Mouse (Mus musculus): ENCODE measurements at regions not wholly inside any gene's neighbourhood (a gene's known extent, or its start where the extent isn't known, plus 50 kb on each side); places are given as distances from the start of the nearest gene placed in this dataset.

GRCm38 (mm10) chr9:91574156-91574555 is 208.5 kb upstream of the Zic1 start:
- DNase-seq (ENCODE audit: low spot score in 2 of 2) = no peak

- DNase-seq (ENCODE audit: low spot score in 2 of 2) = no peak
These were observed 200.5 kb upstream of the Zic1 start for GRCm38 (mm10) chr9:91566006-91566641.

- DNase-seq (ENCODE audit: low spot score in 2 of 2) = no peak
These were observed 195.7 kb upstream of the Zic1 start for GRCm38 (mm10) chr9:91561331-91561730.

GRCm38 (mm10) chr9:91559794-91560193 is 194.2 kb upstream of the Zic1 start:
- DNase-seq (ENCODE audit: low spot score in 2 of 2) = no peak

GRCm38 (mm10) chr9:91547051-91547450 is 181.4 kb upstream of the Zic1 start:
- DNase-seq (ENCODE audit: low spot score in 2 of 2) = no peak

- no peak for DNase-seq (ENCODE audit: low spot score in 2 of 2)
These were observed 179.8 kb upstream of the Zic1 start for GRCm38 (mm10) chr9:91545402-91545801.

GRCm38 (mm10) chr9:91528838-91529475 is 163.3 kb upstream of the Zic1 start:
- DNase-seq (ENCODE audit: low spot score in 2 of 2) = peak; percentile 4 to 28

GRCm38 (mm10) chr9:91528388-91528787 is 162.8 kb upstream of the Zic1 start:
- no peak for DNase-seq (ENCODE audit: low spot score in 2 of 2)

GRCm38 (mm10) chr9:91520521-91520920 is 154.9 kb upstream of the Zic1 start:
- DNase-seq (ENCODE audit: low spot score in 2 of 2) = no peak

- DNase-seq (ENCODE audit: low spot score in 2 of 2) = no peak
These were observed 144.1 kb upstream of the Zic1 start for GRCm38 (mm10) chr9:91509672-91510071.

- no peak for DNase-seq (ENCODE audit: low spot score in 2 of 2)
These were observed 138.2 kb upstream of the Zic1 start for GRCm38 (mm10) chr9:91503657-91504329.

GRCm38 (mm10) chr9:91476596-91476995 is 111.0 kb upstream of the Zic1 start:
- DNase-seq (ENCODE audit: low spot score in 2 of 2) = peak in 1 of 2 experiments; percentile 4

GRCm38 (mm10) chr9:91462713-91463425 is 97.3 kb upstream of the Zic1 start:
- no peak for DNase-seq (ENCODE audit: low spot score in 2 of 2)

- no peak for DNase-seq (ENCODE audit: low spot score in 2 of 2)
These were observed 94.3 kb upstream of the Zic1 start for GRCm38 (mm10) chr9:91459921-91460320.

- DNase-seq (ENCODE audit: low spot score in 2 of 2) = no peak
These were observed 91.2 kb upstream of the Zic1 start for GRCm38 (mm10) chr9:91456843-91457242.

- DNase-seq (ENCODE audit: low spot score in 2 of 2) = no peak
These were observed 90.7 kb upstream of the Zic1 start for GRCm38 (mm10) chr9:91456253-91456823.

- no peak for DNase-seq (ENCODE audit: low spot score in 2 of 2)
These were observed 73.5 kb upstream of the Zic1 start for GRCm38 (mm10) chr9:91439106-91439505.
